Mouse (Mus musculus) limb, embryonic 11.5 days (tissue): ENCODE data around the gene Radil. TPM values are rescaled to one million over a fixed set of nuclear protein-coding genes. Genes with fewer than 3 reads are reported as not detected.
A peak's percentile ranks its signal among the peaks of the same experiment; 100 is the strongest.

Source experiments
- ATAC-seq: fragments of 200-750 bp; cut with Nextera tagmentation; 2 replicates; pipeline ENCODE4 v1.8.0; 2017; ENCODE audit warnings: low read depth; ENCODE audit not compliant: insufficient number of reproducible peaks, low FRiP score, low TSS enrichment
- DNase-seq: peaks from one replicate; pipeline ENCODE4 v3.0.0-alpha.2; 2015; ENCODE audit warnings: low spot score
- H3K27ac ChIP-seq: fragments of 300-500 bp; sonication (generic); replicated peaks from 2 replicates; pipeline ENCODE4 v1.5.1; 2014; ENCODE audit warnings: low read depth, mild to moderate bottlenecking, low read length
- H3K27me3 ChIP-seq: fragments of 300-500 bp; sonication (generic); 2 replicates; pipeline ENCODE4 v1.6.1; 2014; ENCODE audit warnings: mild to moderate bottlenecking, low read length, mixed read lengths; ENCODE audit not compliant: control insufficient read depth, insufficient read depth
- H3K36me3 ChIP-seq: fragments of 300-500 bp; sonication (generic); 2 replicates; pipeline ENCODE4 v1.6.1; 2014; ENCODE audit warnings: mild to moderate bottlenecking, low read length, moderate library complexity, mixed read lengths; ENCODE audit not compliant: control insufficient read depth, insufficient read depth
- H3K4me1 ChIP-seq: fragments of 300-500 bp; sonication (generic); 2 replicates; pipeline ENCODE4 v1.6.1; 2014; ENCODE audit warnings: low read length, mixed read lengths; ENCODE audit not compliant: control insufficient read depth, insufficient read depth
- H3K4me2 ChIP-seq: fragments of 300-500 bp; sonication (generic); 2 replicates; pipeline ENCODE4 v1.6.1; 2014; ENCODE audit warnings: low read depth, mild to moderate bottlenecking, moderate library complexity; ENCODE audit not compliant: severe bottlenecking
- H3K4me3 ChIP-seq: fragments of 300-500 bp; sonication (generic); 2 replicates; pipeline ENCODE4 v1.5.1; 2014; ENCODE audit warnings: low read depth, low read length
- H3K9ac ChIP-seq: fragments of 300-500 bp; sonication (generic); 2 replicates; pipeline ENCODE4 v1.6.1; 2014; ENCODE audit warnings: mild to moderate bottlenecking, low read length
- H3K9me3 ChIP-seq: fragments of 300-500 bp; sonication (generic); 2 replicates; pipeline ENCODE4 v1.6.1; 2016; ENCODE audit warnings: low read length; ENCODE audit not compliant: control insufficient read depth
- WGBS: fragments of 180-500 bp; shearing (Covaris S2); extraction: QIAGEN DNeasy Blood & Tissue Kit; methylation state at CpG from one replicate; pipeline ENCODE4 v1.1.7; 2014; 5-methylcytosine and 5-hydroxymethylcytosine counted together
- polyA plus RNA-seq: library from polyadenylated mRNA; unstranded; fragments of >200 nt; fragmentation: Nextera tagmentation; extraction: Ambion mirVana; gene quantifications from 2 replicates; pipeline ENCODE4 v1.2.1, GENCODE M21; 2014

The Radil gene
- polyA plus RNA-seq, 1 experiment from 2014 or later: 1.8 TPM

GRCm38 (mm10) chr5:142453742-142454141 lies 97.2 kb downstream of the Radil start:
- no peak overlapping the region for H3K4me2 ChIP-seq
- DNase-seq (no peak), ATAC-seq (no peak)
- WGBS: 95% methylated on average over 13 of the region's 13 CpGs
- H3K4me3 ChIP-seq: no peak overlapping the region
- H3K27me3 ChIP-seq: no peaks in the 10 kb centered on the region
- H3K9me3 ChIP-seq: no peaks in the 10 kb centered on the region
- H3K36me3 ChIP-seq: peaks cover 17% of the 10 kb centered on the region
- no peak overlapping the region for H3K9ac ChIP-seq
- H3K27ac ChIP-seq: no peak overlapping the region
- H3K4me1 ChIP-seq: no peaks in the 10 kb centered on the region

GRCm38 (mm10) chr5:142451759-142452158 lies 99.1 kb downstream of the Radil start:
- Histone ChIP-seq H3K27ac (no peak overlapping the region), H3K36me3 (peaks cover 12% of the 10 kb centered on the region), H3K27me3 (no peaks in the 10 kb centered on the region), H3K4me3 (no peak overlapping the region), H3K9ac (no peak overlapping the region), H3K9me3 (no peaks in the 10 kb centered on the region), H3K4me2 (no peak overlapping the region), H3K4me1 (peaks cover 4% of the 10 kb centered on the region)
- 8% methylated on average over 1 of the region's 1 CpGs for WGBS
- ATAC-seq (no peak), DNase-seq (no peak)

- DNase-seq (no peak), ATAC-seq (no peak)
- Histone ChIP-seq H3K4me2 (no peak overlapping the region), H3K27ac (no peak overlapping the region), H3K36me3 (peaks cover 12% of the 10 kb centered on the region), H3K9ac (no peak overlapping the region), H3K4me3 (no peak overlapping the region), H3K4me1 (peaks cover 5% of the 10 kb centered on the region), H3K9me3 (no peaks in the 10 kb centered on the region), H3K27me3 (no peaks in the 10 kb centered on the region)
- 91% methylated on average over 9 of the region's 9 CpGs for WGBS
Measured at GRCm38 (mm10) chr5:142450846-142451245, 100.1 kb downstream of the Radil start.

GRCm38 (mm10) chr5:142448623-142449022 lies 102.3 kb downstream of the Radil start:
- peaks cover 14% of the 10 kb centered on the region for H3K4me1 ChIP-seq

GRCm38 (mm10) chr5:142448076-142448475 lies 102.8 kb downstream of the Radil start:
- DNase-seq: peak; percentile 99
- Histone ChIP-seq H3K4me3 (no peak overlapping the region), H3K27ac (0 out of 2 replicates have a peak overlapping the region, but pooled peaks have one; percentile 4), H3K36me3 (peaks cover 8% of the 10 kb centered on the region; the same call in 1 of the 2 replicates), H3K9me3 (no peaks in the 10 kb centered on the region), H3K4me2 (no peak overlapping the region), H3K9ac (no peak overlapping the region), H3K4me1 (peaks cover 14% of the 10 kb centered on the region), H3K27me3 (no peaks in the 10 kb centered on the region)
- ATAC-seq: peak; percentile 81
- 2% methylated on average over 9 of the region's 9 CpGs for WGBS

More at GRCm38 (mm10) chr5:142448623-142449022, 102.3 kb downstream of the Radil start:
- H3K4me2 ChIP-seq: no peak overlapping the region
- WGBS: 59% methylated on average over 12 of the region's 12 CpGs
- H3K9ac ChIP-seq: no peak overlapping the region
- H3K9me3 ChIP-seq: no peaks in the 10 kb centered on the region
- no peak for DNase-seq
- H3K27me3 ChIP-seq: no peaks in the 10 kb centered on the region
- ATAC-seq: no peak
- no peak overlapping the region for H3K27ac ChIP-seq
- H3K36me3 ChIP-seq: peaks cover 10% of the 10 kb centered on the region
- no peak overlapping the region for H3K4me3 ChIP-seq

GRCm38 (mm10) chr5:142445709-142446108 lies 105.2 kb downstream of the Radil start:
- H3K4me1 ChIP-seq: peaks cover 24% of the 10 kb centered on the region
- WGBS: 49% methylated on average over 8 of the region's 8 CpGs

GRCm38 (mm10) chr5:142444791-142445531 lies 105.9 kb downstream of the Radil start:
- Histone ChIP-seq H3K4me2 (no peak overlapping the region), H3K36me3 (no peaks in the 10 kb centered on the region; the same call in 1 of the 2 replicates), H3K27ac (no peak overlapping the region), H3K9me3 (no peaks in the 10 kb centered on the region), H3K4me1 (peaks cover 29% of the 10 kb centered on the region), H3K27me3 (no peaks in the 10 kb centered on the region), H3K9ac (no peak overlapping the region), H3K4me3 (no peak overlapping the region)
- no peak for ATAC-seq
- WGBS: 72% methylated on average over 10 of the region's 11 CpGs
- no peak for DNase-seq

More at GRCm38 (mm10) chr5:142445709-142446108, 105.2 kb downstream of the Radil start:
- H3K9me3 ChIP-seq: no peaks in the 10 kb centered on the region
- no peak overlapping the region for H3K4me2 ChIP-seq
- H3K4me3 ChIP-seq: no peak overlapping the region
- H3K36me3 ChIP-seq: peaks cover 5% of the 10 kb centered on the region; the same call in 1 of the 2 replicates
- peak overlapping the region; percentile 27; the same call in 1 of the 2 replicates for H3K9ac ChIP-seq
- H3K27me3 ChIP-seq: no peaks in the 10 kb centered on the region
- H3K27ac ChIP-seq: no peak overlapping the region
- DNase-seq (no peak), ATAC-seq (no peak)

GRCm38 (mm10) chr5:142443994-142444393 lies 106.9 kb downstream of the Radil start:
- no peak for ATAC-seq
- peaks cover 32% of the 10 kb centered on the region for H3K4me1 ChIP-seq

More at GRCm38 (mm10) chr5:142443994-142444393, 106.9 kb downstream of the Radil start:
- no peak for DNase-seq
- Histone ChIP-seq H3K27me3 (no peaks in the 10 kb centered on the region), H3K27ac (no peak overlapping the region), H3K36me3 (no peaks in the 10 kb centered on the region), H3K9ac (no peak overlapping the region), H3K4me2 (no peak overlapping the region), H3K4me3 (no peak overlapping the region), H3K9me3 (no peaks in the 10 kb centered on the region)
- WGBS: 77% methylated on average over 14 of the region's 14 CpGs
